Mouse (Mus musculus) neural tube, embryonic 13.5 days (tissue): Measurements from ENCODE around the gene Abi3. TPM values are rescaled to one million over a fixed set of nuclear protein-coding genes. Genes with fewer than 3 reads are reported as not detected.

Experiments used
- ATAC-seq: fragments of 200-750 bp; cut with Nextera tagmentation; 2 replicates; pipeline ENCODE4 v1.8.0; 2017; ENCODE audit warnings: low read depth, mild to moderate bottlenecking, moderate TSS enrichment, moderate library complexity
- H3K27ac ChIP-seq: fragments of 300-500 bp; sonication (generic); replicated peaks from 2 replicates; pipeline ENCODE4 v1.5.1; 2015; ENCODE audit warnings: moderate library complexity, mild to moderate bottlenecking, inconsistent platforms
- H3K27me3 ChIP-seq: fragments of 300-500 bp; sonication (generic); 2 replicates; pipeline ENCODE4 v1.6.1; 2015; ENCODE audit warnings: mild to moderate bottlenecking, inconsistent platforms
- H3K36me3 ChIP-seq: fragments of 300-500 bp; sonication (generic); 2 replicates; pipeline ENCODE4 v1.6.1; 2015; ENCODE audit warnings: mild to moderate bottlenecking, inconsistent platforms
- H3K4me1 ChIP-seq: fragments of 300-500 bp; sonication (generic); replicated peaks from 2 replicates; pipeline ENCODE4 v1.6.1; 2015; ENCODE audit warnings: inconsistent platforms
- H3K4me2 ChIP-seq: fragments of 300-500 bp; sonication (generic); 2 replicates; pipeline ENCODE4 v1.6.1; 2015; ENCODE audit warnings: inconsistent platforms, mild to moderate bottlenecking, moderate library complexity
- H3K4me3 ChIP-seq: fragments of 300-500 bp; sonication (generic); 2 replicates; pipeline ENCODE4 v1.5.1; 2015; ENCODE audit warnings: mild to moderate bottlenecking, inconsistent platforms
- H3K9ac ChIP-seq: fragments of 300-500 bp; sonication (generic); 2 replicates; pipeline ENCODE4 v1.6.1; 2015; ENCODE audit warnings: moderate library complexity, mild to moderate bottlenecking, inconsistent platforms
- H3K9me3 ChIP-seq: fragments of 300-500 bp; sonication (generic); 2 replicates; pipeline ENCODE4 v1.6.1; 2016; ENCODE audit warnings: inconsistent platforms
- WGBS: fragments of 180-500 bp; shearing (Covaris S2); methylation state at CpG from one replicate; pipeline ENCODE4 v1.1.7; 2015; 5-methylcytosine and 5-hydroxymethylcytosine counted together
- polyA plus RNA-seq: library from polyadenylated mRNA; unstranded; fragments of >200 nt; fragmentation: Nextera tagmentation; extraction: Ambion mirVana; gene quantifications from 2 replicates; pipeline ENCODE4 v1.2.1, GENCODE M21; 2015

Abi3 gene
- polyA plus RNA-seq, 1 experiment from 2014 or later = 2.5 TPM

DNA sequence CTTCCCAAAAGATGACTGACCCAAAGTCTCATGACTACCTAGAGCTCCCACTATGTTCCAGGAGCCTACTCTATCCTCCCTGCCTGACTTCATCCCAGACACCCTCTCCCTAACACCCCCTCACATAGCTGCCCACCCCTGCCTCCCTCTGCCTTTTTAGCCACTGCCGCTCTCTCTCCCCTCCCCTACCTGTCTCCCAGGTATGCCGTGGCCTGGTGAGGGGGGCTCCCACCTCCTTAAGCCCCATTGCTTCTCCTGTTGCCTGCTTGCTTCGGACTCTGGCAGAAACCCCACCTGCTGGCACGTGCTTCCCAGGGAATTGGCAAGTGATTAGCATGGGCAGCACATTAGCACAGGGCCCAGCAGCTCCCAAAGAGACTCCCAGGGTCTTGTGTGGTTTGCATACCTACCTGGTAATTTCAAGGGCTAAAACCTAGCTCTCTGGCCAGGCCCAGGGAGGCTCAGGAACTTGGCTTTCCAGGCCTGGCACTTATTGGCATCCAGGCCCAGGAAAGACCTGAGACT lies 12.7 kb downstream of the Abi3 start:
- no peaks in the 10 kb centered on the region for H3K36me3 ChIP-seq
- H3K9ac ChIP-seq = no peak overlapping the region
- peaks cover 96% of the 10 kb centered on the region for H3K27me3 ChIP-seq
- H3K4me1 ChIP-seq = peaks cover 42% of the 10 kb centered on the region
- 38% methylated on average over 4 of the region's 4 CpGs for WGBS
- no peak overlapping the region for H3K27ac ChIP-seq
- no peak overlapping the region for H3K4me3 ChIP-seq
- H3K4me2 ChIP-seq = no peak overlapping the region
- no peak for ATAC-seq
- no peaks in the 10 kb centered on the region for H3K9me3 ChIP-seq

DNA sequence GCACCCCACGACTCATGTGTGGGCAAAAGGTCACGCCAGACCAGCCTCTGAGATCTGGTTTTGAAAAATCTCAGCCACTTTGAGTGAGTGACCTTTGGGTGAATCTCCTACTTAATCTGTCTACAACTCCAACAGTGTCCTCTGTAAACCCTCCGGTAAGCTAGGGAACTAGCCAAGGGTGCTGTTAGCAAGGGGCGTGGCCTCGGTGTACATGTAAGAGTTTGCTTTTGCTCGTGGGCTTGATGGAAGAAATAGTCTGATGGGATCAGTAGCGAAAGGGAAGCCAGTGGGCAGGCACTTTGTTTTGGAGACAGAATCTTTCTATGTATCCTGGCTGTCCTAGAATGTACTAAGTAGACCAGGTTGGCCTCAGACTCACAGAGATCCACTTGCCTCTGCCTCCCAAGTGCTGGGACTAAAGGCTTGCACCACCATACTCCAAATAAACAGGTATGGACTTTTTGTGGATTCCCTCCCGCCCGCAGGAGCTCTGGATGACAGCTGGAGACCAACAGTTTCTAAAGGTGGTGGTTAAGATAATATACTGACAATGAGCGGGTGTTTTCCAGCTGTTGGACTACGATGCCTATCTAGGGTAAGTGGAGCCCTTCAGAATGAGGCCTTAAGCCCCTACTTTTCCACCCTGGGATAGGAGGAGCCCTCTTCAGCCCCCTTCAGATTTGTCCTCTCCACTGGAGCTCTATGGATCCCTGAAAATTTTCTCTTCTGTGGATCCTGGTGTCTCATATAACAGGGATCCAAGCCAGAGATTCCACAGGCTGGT lies 13.9 kb downstream of the Abi3 start:
- Histone ChIP-seq H3K27ac (no peak overlapping the region), H3K4me2 (no peak overlapping the region), H3K9ac (no peak overlapping the region), H3K4me1 (peaks cover 36% of the 10 kb centered on the region), H3K27me3 (peaks cover 91% of the 10 kb centered on the region), H3K9me3 (no peaks in the 10 kb centered on the region), H3K36me3 (no peaks in the 10 kb centered on the region), H3K4me3 (no peak overlapping the region)
- 79% methylated on average over 11 of the region's 11 CpGs for WGBS
- ATAC-seq = no peak

DNA sequence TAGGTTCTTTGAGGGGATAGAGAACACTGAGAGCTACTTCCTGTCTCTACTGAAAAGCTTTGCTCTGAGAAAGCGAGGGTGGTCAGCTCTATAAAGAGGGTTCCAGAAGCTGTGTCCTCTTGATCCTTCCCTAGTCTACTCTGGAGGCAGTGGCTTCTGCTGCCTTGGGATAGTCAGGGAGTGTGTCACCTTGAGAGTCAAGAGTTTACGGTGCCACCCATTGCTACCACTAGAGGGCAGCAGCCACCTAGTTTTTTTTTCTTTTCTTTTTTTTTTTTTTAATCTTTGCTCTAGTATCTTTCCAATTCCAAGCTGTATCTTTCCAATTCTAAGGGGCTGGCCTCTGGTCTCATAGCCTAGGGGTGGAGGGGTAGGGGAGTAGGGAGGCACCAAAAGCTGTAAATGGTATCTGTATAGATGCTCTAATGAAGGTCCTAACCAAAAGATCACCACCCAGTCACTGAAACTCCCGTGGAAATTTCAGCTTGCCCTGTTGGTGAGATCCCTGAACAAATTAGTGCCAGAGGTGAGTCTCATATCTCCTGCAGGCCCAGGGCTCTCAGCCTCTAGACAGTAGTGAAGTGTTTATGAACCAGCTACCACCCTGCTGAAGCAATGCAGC lies 14.7 kb downstream of the Abi3 start:
- no peaks in the 10 kb centered on the region for H3K36me3 ChIP-seq
- H3K4me2 ChIP-seq = no peak overlapping the region
- no peak overlapping the region for H3K9ac ChIP-seq
- H3K27ac ChIP-seq = no peak overlapping the region
- H3K27me3 ChIP-seq = peaks cover 91% of the 10 kb centered on the region
- H3K4me3 ChIP-seq = no peak overlapping the region
- no peaks in the 10 kb centered on the region for H3K9me3 ChIP-seq
- 21% methylated on average over 3 of the region's 3 CpGs for WGBS
- peaks cover 33% of the 10 kb centered on the region for H3K4me1 ChIP-seq
- ATAC-seq = no peak

DNA sequence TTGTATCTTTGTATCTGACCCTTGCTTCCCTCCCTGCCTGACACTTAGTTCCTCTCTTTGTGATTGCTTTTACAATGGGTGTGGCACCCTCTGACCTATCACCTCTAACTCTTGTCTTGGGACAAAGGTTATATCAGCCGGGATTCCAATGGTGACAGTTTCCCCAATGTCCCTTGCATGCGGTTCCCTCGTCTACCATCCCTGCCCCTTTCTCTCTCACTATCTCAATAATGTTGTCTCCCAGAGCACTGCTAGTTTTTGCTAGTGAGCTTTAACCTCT lies 15.2 kb downstream of the Abi3 start:
- peaks cover 88% of the 10 kb centered on the region for H3K27me3 ChIP-seq
- no peaks in the 10 kb centered on the region for H3K9me3 ChIP-seq
- ATAC-seq = no peak
- H3K36me3 ChIP-seq = no peaks in the 10 kb centered on the region
- H3K9ac ChIP-seq = no peak overlapping the region
- no peak overlapping the region for H3K4me2 ChIP-seq
- H3K27ac ChIP-seq = no peak overlapping the region
- WGBS = 17% methylated on average over 3 of the region's 3 CpGs
- H3K4me1 ChIP-seq = peaks cover 33% of the 10 kb centered on the region
- H3K4me3 ChIP-seq = no peak overlapping the region

DNA sequence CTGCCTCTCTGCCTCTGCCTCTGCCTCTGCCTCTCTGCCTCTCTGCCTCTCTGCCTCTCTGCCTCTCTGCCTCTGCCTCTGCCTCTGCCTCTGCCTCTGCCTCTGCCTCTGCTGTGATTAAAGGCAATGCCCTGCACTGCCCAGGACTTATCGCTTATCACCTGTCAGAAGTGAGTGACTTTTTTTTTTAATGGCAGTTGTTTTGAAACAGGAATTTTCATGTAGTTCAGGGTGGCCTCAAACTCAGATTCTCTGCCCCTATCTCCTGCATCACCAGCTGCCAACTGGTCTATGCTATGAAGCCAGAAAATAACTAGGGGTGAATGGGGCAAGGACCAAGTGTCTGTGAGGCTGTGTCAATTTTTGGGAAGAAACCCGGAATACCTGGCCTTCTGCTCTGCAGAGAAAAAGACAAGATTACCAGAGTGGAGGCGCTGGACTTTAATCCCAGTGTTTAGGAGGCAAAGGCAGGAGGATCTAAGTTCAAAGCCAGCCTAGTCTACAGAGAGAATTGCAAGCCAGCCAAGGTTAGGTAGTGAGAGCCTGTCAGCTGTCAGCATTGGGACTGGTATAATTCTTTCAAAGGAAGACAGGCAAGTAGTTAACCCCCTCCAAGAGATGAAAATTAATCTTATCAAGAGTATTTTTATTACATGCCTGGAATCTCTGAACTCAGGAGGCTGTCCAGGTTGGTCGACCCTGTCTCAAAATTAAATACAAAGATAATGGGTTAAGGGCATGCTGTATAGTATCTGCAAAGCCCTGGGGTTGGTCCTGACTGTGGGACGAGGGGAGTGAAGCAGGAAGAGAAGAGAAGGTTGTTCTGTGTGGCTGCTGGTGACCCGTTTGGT lies 15.7 kb downstream of the Abi3 start:
- ATAC-seq = no peak
- Histone ChIP-seq H3K4me1 (peaks cover 33% of the 10 kb centered on the region), H3K9me3 (no peaks in the 10 kb centered on the region), H3K4me3 (no peak overlapping the region), H3K4me2 (no peak overlapping the region), H3K27me3 (peaks cover 82% of the 10 kb centered on the region), H3K9ac (no peak overlapping the region), H3K27ac (no peak overlapping the region), H3K36me3 (no peaks in the 10 kb centered on the region)
- 47% methylated on average over 6 of the region's 6 CpGs for WGBS

DNA sequence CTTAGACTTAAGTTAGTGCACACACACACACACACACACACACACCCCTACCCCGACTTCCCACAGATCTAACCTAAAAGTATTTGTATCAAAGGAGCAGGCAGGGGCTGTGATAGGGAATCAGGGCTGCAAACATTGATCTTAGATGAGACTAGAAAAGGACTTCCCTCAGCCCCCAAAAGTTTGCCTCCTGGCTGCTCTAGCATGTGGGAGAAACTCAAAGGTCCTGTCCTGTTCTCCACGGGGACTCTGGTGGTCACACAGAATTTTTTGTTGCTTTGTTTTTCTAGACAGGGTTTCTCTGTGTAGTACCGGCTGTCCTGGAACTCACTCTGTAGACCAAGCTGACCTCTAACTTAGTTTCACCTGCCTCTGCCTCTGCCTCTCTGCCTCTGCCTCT lies 16.7 kb downstream of the Abi3 start:
- H3K27me3 ChIP-seq = peaks cover 73% of the 10 kb centered on the region
- H3K4me3 ChIP-seq = no peak overlapping the region
- no peaks in the 10 kb centered on the region for H3K9me3 ChIP-seq
- H3K4me1 ChIP-seq = peaks cover 23% of the 10 kb centered on the region
- H3K27ac ChIP-seq = no peak overlapping the region
- no peaks in the 10 kb centered on the region for H3K36me3 ChIP-seq
- no peak for ATAC-seq
- WGBS = 59% methylated on average over 3 of the region's 3 CpGs
- H3K4me2 ChIP-seq = no peak overlapping the region
- no peak overlapping the region for H3K9ac ChIP-seq

DNA sequence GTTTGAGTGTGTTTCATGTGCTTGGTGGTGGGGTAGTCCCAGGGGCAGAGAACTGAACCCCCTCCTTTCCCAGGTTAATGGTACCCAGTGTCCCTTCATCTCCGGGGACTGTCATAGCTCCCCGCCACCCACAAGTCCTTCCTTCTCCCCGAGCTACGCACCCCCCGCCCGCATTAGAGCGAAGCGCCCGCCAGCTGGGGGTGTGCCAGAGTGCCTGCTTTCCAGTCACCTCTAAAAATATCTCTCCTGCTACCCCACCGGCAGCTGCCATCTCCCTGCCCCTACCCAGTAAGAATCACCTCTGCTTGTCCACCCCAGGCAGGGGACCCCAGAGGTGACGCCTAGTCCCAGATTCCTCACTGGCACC lies 17.4 kb downstream of the Abi3 start:
- Histone ChIP-seq H3K4me2 (peak overlapping the region; percentile 98), H3K36me3 (no peaks in the 10 kb centered on the region), H3K27ac (no peak overlapping the region), H3K9me3 (no peaks in the 10 kb centered on the region), H3K9ac (peak overlapping the region; percentile 77), H3K27me3 (peaks cover 66% of the 10 kb centered on the region), H3K4me3 (peak overlapping the region; percentile 61), H3K4me1 (peaks cover 16% of the 10 kb centered on the region)
- WGBS = 2% methylated on average over 11 of the region's 11 CpGs
- peak; percentile 33; the same call in 1 of the 2 replicates for ATAC-seq

DNA sequence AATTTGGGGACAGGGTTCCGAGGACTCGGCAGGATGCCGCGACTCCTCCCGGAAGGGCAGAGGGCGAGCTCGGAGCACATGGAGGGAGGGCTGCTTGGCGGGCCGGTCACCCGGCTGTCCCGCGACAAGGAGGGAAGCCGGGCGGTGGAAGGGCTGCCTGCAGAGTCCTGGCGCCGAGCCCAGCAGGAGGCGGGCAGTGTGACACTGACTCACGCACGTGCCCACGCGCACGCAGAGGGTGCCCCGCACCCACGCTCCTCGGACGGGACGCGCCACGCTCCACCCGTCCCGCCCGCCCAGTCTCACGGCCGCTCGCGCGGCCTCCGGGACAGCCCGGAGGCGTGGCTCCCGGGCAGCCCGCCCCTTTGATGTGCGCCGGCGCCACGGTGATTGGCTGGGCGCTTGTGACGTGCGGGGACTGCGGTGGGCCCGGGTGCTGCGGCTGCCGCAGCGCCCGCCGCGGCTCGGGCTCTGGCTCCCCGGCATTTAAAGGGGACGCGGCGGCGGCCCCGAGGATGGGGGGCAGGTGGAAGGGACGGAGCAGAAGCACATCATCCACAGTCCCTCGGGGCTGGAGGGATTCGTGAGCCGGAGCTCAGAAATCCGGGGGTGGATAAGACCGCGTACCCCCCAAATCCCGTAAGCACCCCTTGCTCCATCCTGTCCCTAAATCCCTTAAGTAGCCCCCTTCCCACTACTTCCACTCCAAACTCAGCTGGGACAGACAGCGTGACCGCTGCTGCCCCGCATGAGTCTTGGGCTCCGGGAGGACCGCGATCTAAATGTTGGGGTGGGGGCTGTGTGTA lies 18.0 kb downstream of the Abi3 start, which contains the start of gene Phospho1:
Phospho1 (plus strand) TSS at position 429 of the 806 bp plus-strand sequence.
- Histone ChIP-seq H3K27me3 (peaks cover 60% of the 10 kb centered on the region), H3K4me2 (peak within 1 kb of the TSS; percentile 98), H3K4me1 (peaks cover 13% of the 10 kb centered on the region), H3K4me3 (peak within 1 kb of the TSS; percentile 61), H3K9me3 (no peaks in the 10 kb centered on the region), H3K27ac (no peak within 1 kb of the TSS), H3K36me3 (no peaks in the 10 kb centered on the region), H3K9ac (peak within 1 kb of the TSS; percentile 77)
- WGBS = 0% methylated on average over 75 of the region's 78 CpGs
- ATAC-seq = peak; percentile 98

DNA sequence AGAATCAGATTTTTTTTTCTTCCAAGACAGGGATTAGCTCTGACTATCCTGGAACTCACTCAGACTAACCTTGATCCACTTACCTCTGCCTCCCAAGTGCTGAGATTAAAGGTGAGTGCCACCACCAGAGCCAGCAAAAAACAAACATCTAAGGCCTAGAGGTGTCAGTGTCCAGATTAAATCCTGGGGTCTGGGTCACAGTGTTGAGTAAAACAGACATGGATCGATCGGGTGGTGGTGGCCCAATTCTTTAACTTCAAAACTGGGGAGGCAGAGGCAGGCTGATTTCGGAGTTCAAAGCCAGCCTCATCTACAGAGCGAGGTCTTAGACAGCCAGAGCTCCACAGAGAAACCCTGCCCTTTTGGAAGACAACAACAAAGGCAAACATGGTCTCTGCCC lies 19.8 kb downstream of the Abi3 start:
- no peaks in the 10 kb centered on the region for H3K36me3 ChIP-seq

DNA sequence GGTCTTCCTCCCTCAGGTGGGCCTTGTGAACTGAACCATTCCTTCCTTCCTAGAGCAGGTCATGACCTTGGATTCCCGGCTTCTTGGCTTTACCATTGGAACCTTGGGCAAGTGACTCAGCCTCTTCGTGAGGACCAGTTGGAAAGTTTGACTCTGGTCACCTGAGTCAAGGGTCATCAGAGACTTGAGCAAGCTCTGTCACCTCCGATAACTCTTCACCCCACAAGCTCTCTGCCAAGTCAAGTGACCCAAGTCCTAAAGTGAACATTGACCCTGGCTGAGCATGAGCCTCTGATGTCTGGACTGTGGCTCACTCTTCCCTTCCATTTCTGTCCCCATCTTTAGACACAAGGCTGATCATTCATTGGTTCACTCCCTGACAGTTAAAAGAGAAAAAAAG lies 20.8 kb downstream of the Abi3 start:
- WGBS = 90% methylated on average over 3 of the region's 3 CpGs

More for the DNA sequence above, 19.8 kb downstream of the Abi3 start:
- WGBS = 90% methylated on average over 4 of the region's 4 CpGs
- H3K4me3 ChIP-seq = no peak overlapping the region
- H3K9ac ChIP-seq = no peak overlapping the region
- no peak overlapping the region for H3K4me2 ChIP-seq
- H3K4me1 ChIP-seq = peaks cover 13% of the 10 kb centered on the region
- ATAC-seq = no peak
- no peaks in the 10 kb centered on the region for H3K9me3 ChIP-seq
- H3K27me3 ChIP-seq = peaks cover 43% of the 10 kb centered on the region
- no peak overlapping the region for H3K27ac ChIP-seq

DNA sequence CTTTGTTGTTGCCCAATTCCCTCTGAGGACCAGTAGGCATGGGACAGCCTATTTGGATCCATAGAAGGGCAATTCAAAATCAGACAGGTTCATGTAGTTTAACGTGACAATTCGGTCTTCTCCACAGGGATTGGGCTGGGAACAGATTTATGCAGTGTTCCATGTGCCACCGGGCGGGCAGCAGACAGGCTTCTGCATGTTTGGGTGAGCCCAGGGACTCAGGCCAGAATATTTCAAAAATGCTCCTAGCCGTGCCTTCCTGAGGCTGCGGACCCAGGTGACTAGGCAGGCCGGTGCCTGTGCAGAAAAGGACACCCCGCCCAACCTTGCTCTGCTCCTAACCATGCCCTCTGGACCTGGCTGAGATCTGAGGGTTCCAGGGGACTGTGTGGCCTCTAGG lies 23.1 kb downstream of the Abi3 start:
- H3K4me1 ChIP-seq = peaks cover 7% of the 10 kb centered on the region; the same call in 1 of the 2 replicates
- no peak for ATAC-seq
- no peaks in the 10 kb centered on the region for H3K36me3 ChIP-seq
- H3K9ac ChIP-seq = no peak overlapping the region
- no peak overlapping the region for H3K27ac ChIP-seq
- peaks cover 15% of the 10 kb centered on the region for H3K27me3 ChIP-seq
- H3K4me3 ChIP-seq = no peak overlapping the region
- WGBS = 88% methylated on average over 8 of the region's 8 CpGs
- H3K9me3 ChIP-seq = no peaks in the 10 kb centered on the region
- H3K4me2 ChIP-seq = no peak overlapping the region

More for the DNA sequence above, 20.8 kb downstream of the Abi3 start:
- no peak overlapping the region for H3K4me2 ChIP-seq
- peaks cover 33% of the 10 kb centered on the region for H3K27me3 ChIP-seq
- no peak overlapping the region for H3K4me3 ChIP-seq
- no peak overlapping the region for H3K9ac ChIP-seq
- H3K4me1 ChIP-seq = peaks cover 13% of the 10 kb centered on the region
- H3K27ac ChIP-seq = no peak overlapping the region
- H3K36me3 ChIP-seq = no peaks in the 10 kb centered on the region
- no peak for ATAC-seq
- no peaks in the 10 kb centered on the region for H3K9me3 ChIP-seq
